Mouse (Mus musculus) forebrain, embryonic 14.5 days (tissue): Measurements from ENCODE around the gene Nhs. TPM values are rescaled to one million over a fixed set of nuclear protein-coding genes. Genes with fewer than 3 reads are reported as not detected.

Experiments
- ATAC-seq: fragments of 200-750 bp; cut with Nextera tagmentation; 2 replicates; pipeline ENCODE4 v1.8.0; 2017; ENCODE audit warnings: mild to moderate bottlenecking, moderate library complexity
- DNase-seq: peaks from one replicate; pipeline ENCODE4 v3.0.0-alpha.2; 2015; ENCODE audit warnings: low spot score
- H3K27ac ChIP-seq: fragments of 300-500 bp; sonication (generic); 2 replicates; pipeline ENCODE4 v1.5.1; 2014; ENCODE audit warnings: low read depth, mild to moderate bottlenecking, control low read depth, low read length, moderate library complexity
- H3K27me3 ChIP-seq: fragments of 300-500 bp; sonication (generic); replicated peaks from 2 replicates; pipeline ENCODE4 v1.6.1; 2014; ENCODE audit warnings: low read length, control low read depth, mixed read lengths; ENCODE audit not compliant: control insufficient read depth, insufficient read depth
- H3K36me3 ChIP-seq: fragments of 300-500 bp; sonication (generic); 2 replicates; pipeline ENCODE4 v1.6.1; 2014; ENCODE audit warnings: low read length, control low read depth; ENCODE audit not compliant: control insufficient read depth, insufficient read depth
- H3K4me1 ChIP-seq: fragments of 300-500 bp; sonication (generic); 2 replicates; pipeline ENCODE4 v1.6.1; 2014; ENCODE audit warnings: antibody characterized with exemption, low read length, control low read depth; ENCODE audit not compliant: control insufficient read depth, insufficient read depth
- H3K4me2 ChIP-seq: fragments of 300-500 bp; sonication (generic); 2 replicates; pipeline ENCODE4 v1.6.1; 2014; ENCODE audit warnings: mild to moderate bottlenecking, control low read depth, low read length
- H3K4me3 ChIP-seq: fragments of 300-500 bp; sonication (generic); 2 replicates; pipeline ENCODE4 v1.5.1; 2014; ENCODE audit warnings: low read depth, low read length, control low read depth
- H3K9ac ChIP-seq: fragments of 300-500 bp; sonication (generic); 2 replicates; pipeline ENCODE4 v1.6.1; 2014; ENCODE audit warnings: mild to moderate bottlenecking, low read length, control low read depth, moderate library complexity
- H3K9me3 ChIP-seq: fragments of 300-500 bp; sonication (generic); replicated peaks from 2 replicates; pipeline ENCODE4 v1.6.1; 2016; ENCODE audit warnings: low read length, control low read depth, mixed read lengths; ENCODE audit not compliant: control insufficient read depth
- WGBS: fragments of 180-500 bp; shearing (Covaris S2); extraction: QIAGEN DNeasy Blood & Tissue Kit; methylation state at CpG from one replicate; pipeline ENCODE4 v1.1.7; 2014; 5-methylcytosine and 5-hydroxymethylcytosine counted together
- polyA plus RNA-seq: library from polyadenylated mRNA; unstranded; fragments of >200 nt; fragmentation: Nextera tagmentation; extraction: Ambion mirVana; gene quantifications from 2 replicates; pipeline ENCODE4 v1.2.1, GENCODE M21; 2014

Gene Nhs
- polyA plus RNA-seq, 1 experiment from 2014 or later = 1.0 TPM

- Histone ChIP-seq H3K9ac (no peak overlapping the region), H3K9me3 (no peaks in the 10 kb centered on the region), H3K36me3 (no peaks in the 10 kb centered on the region), H3K4me1 (no peaks in the 10 kb centered on the region; the same call in 1 of the 2 replicates), H3K27me3 (no peaks in the 10 kb centered on the region; the same call in 1 of the 2 replicates), H3K27ac (no peak overlapping the region), H3K4me2 (no peak overlapping the region), H3K4me3 (no peak overlapping the region)
- ATAC-seq = peak; percentile 95
- WGBS = 40% methylated on average over 4 of the region's 4 CpGs
- peak; percentile 88 for DNase-seq
Observed at GRCm38 (mm10) chrX:162087291-162087690, 72.2 kb downstream of the Nhs start.

GRCm38 (mm10) chrX:162085897-162086200 is 73.7 kb downstream of the Nhs start:
- WGBS = 32% methylated on average over 1 of the region's 1 CpGs
- no peak overlapping the region for H3K4me3 ChIP-seq
- peak; percentile 54 for ATAC-seq
- no peaks in the 10 kb centered on the region for H3K27me3 ChIP-seq
- H3K4me1 ChIP-seq = no peaks in the 10 kb centered on the region; the same call in 1 of the 2 replicates
- H3K9ac ChIP-seq = no peak overlapping the region
- DNase-seq = peak; percentile 83
- no peak overlapping the region for H3K27ac ChIP-seq
- H3K9me3 ChIP-seq = no peaks in the 10 kb centered on the region
- no peak overlapping the region for H3K4me2 ChIP-seq
- H3K36me3 ChIP-seq = no peaks in the 10 kb centered on the region

GRCm38 (mm10) chrX:162085062-162085896 is 74.3 kb downstream of the Nhs start:
- DNase-seq (peak; percentile 54), ATAC-seq (no peak; the same call in 1 of the 2 replicates)
- Histone ChIP-seq H3K9ac (no peak overlapping the region), H3K4me1 (no peaks in the 10 kb centered on the region; the same call in 1 of the 2 replicates), H3K27ac (no peak overlapping the region), H3K4me2 (no peak overlapping the region), H3K27me3 (no peaks in the 10 kb centered on the region), H3K4me3 (no peak overlapping the region), H3K36me3 (no peaks in the 10 kb centered on the region), H3K9me3 (no peaks in the 10 kb centered on the region)
- 71% methylated on average over 4 of the region's 4 CpGs for WGBS

GRCm38 (mm10) chrX:162063164-162063563 is 96.4 kb downstream of the Nhs start:
- H3K4me3 ChIP-seq = no peak overlapping the region
- H3K9ac ChIP-seq = no peak overlapping the region
- no peaks in the 10 kb centered on the region for H3K4me1 ChIP-seq
- no peaks in the 10 kb centered on the region for H3K36me3 ChIP-seq
- H3K27me3 ChIP-seq = no peaks in the 10 kb centered on the region
- no peak overlapping the region for H3K27ac ChIP-seq
- no peak overlapping the region for H3K4me2 ChIP-seq
- 48% methylated on average over 2 of the region's 2 CpGs for WGBS
- no peaks in the 10 kb centered on the region for H3K9me3 ChIP-seq
- ATAC-seq = peak; percentile 57; the same call in 1 of the 2 replicates
- peak; percentile 50 for DNase-seq

- Histone ChIP-seq H3K4me1 (no peaks in the 10 kb centered on the region), H3K4me2 (no peak overlapping the region), H3K9ac (no peak overlapping the region), H3K4me3 (no peak overlapping the region), H3K27ac (no peak overlapping the region), H3K9me3 (no peaks in the 10 kb centered on the region), H3K27me3 (no peaks in the 10 kb centered on the region), H3K36me3 (no peaks in the 10 kb centered on the region)
- ATAC-seq (no peak), DNase-seq (no peak)
- WGBS = 78% methylated on average over 2 of the region's 2 CpGs
Observed at GRCm38 (mm10) chrX:162055635-162056034, 103.9 kb downstream of the Nhs start.

GRCm38 (mm10) chrX:162053566-162053965 is 106.0 kb downstream of the Nhs start:
- DNase-seq (no peak), ATAC-seq (no peak)
- Histone ChIP-seq H3K4me2 (no peak overlapping the region), H3K4me3 (no peak overlapping the region), H3K27ac (no peak overlapping the region), H3K4me1 (no peaks in the 10 kb centered on the region), H3K27me3 (no peaks in the 10 kb centered on the region), H3K36me3 (no peaks in the 10 kb centered on the region), H3K9ac (no peak overlapping the region), H3K9me3 (no peaks in the 10 kb centered on the region)
- WGBS = 79% methylated on average over 5 of the region's 5 CpGs

GRCm38 (mm10) chrX:162052534-162052933 is 107.0 kb downstream of the Nhs start:
- no peaks in the 10 kb centered on the region for H3K27me3 ChIP-seq

GRCm38 (mm10) chrX:162049616-162050015 is 109.9 kb downstream of the Nhs start:
- H3K9me3 ChIP-seq = no peaks in the 10 kb centered on the region
- H3K4me2 ChIP-seq = no peak overlapping the region
- H3K4me3 ChIP-seq = no peak overlapping the region
- DNase-seq (peak; percentile 3), ATAC-seq (no peak)
- WGBS = 76% methylated on average over 2 of the region's 2 CpGs
- H3K27me3 ChIP-seq = no peaks in the 10 kb centered on the region
- no peaks in the 10 kb centered on the region for H3K4me1 ChIP-seq
- H3K27ac ChIP-seq = no peak overlapping the region
- H3K36me3 ChIP-seq = no peaks in the 10 kb centered on the region
- H3K9ac ChIP-seq = no peak overlapping the region

More at GRCm38 (mm10) chrX:162052534-162052933, 107.0 kb downstream of the Nhs start:
- no peak for ATAC-seq
- DNase-seq = no peak
- H3K9me3 ChIP-seq = no peaks in the 10 kb centered on the region
- no peak overlapping the region for H3K4me3 ChIP-seq
- H3K9ac ChIP-seq = no peak overlapping the region
- no peaks in the 10 kb centered on the region for H3K4me1 ChIP-seq
- no peak overlapping the region for H3K27ac ChIP-seq
- WGBS = 83% methylated on average over 1 of the region's 1 CpGs
- no peak overlapping the region for H3K4me2 ChIP-seq
- no peaks in the 10 kb centered on the region for H3K36me3 ChIP-seq

GRCm38 (mm10) chrX:162045527-162045926 is 114.0 kb downstream of the Nhs start:
- Histone ChIP-seq H3K4me1 (no peaks in the 10 kb centered on the region), H3K9ac (no peak overlapping the region), H3K27ac (no peak overlapping the region), H3K4me3 (no peak overlapping the region), H3K4me2 (no peak overlapping the region), H3K27me3 (no peaks in the 10 kb centered on the region), H3K9me3 (no peaks in the 10 kb centered on the region), H3K36me3 (no peaks in the 10 kb centered on the region)
- DNase-seq = no peak
- 94% methylated on average over 2 of the region's 2 CpGs for WGBS
- no peak for ATAC-seq
